Mouse (Mus musculus): ENCODE measurements at regions not wholly inside any gene's neighbourhood (a gene's known extent, or its start where the extent isn't known, plus 50 kb on each side); places are given as distances from the start of the nearest gene placed in this dataset.

GRCm38 (mm10) chr3:104712711-104713110, 68.1 kb upstream of the Ppm1j start:
- 74% methylated on average over 3 of the region's 3 CpGs for WGBS
- no peak for ATAC-seq (replicated peaks; ENCODE audit: low FRiP score)
- H3K9ac ChIP-seq = no peak overlapping the region

GRCm38 (mm10) chr3:104713836-104714631, 66.8 kb upstream of the Ppm1j start:
- no peak overlapping the region for H3K9ac ChIP-seq

More at GRCm38 (mm10) chr3:104712711-104713110, 68.1 kb upstream of the Ppm1j start:
- H3K9me3 ChIP-seq (replicated peaks) = no peaks in the 10 kb centered on the region
- no peak overlapping the region for H3K4me2 ChIP-seq
- no peaks in the 10 kb centered on the region for H3K27me3 ChIP-seq
- peaks cover 6% of the 10 kb centered on the region for H3K4me1 ChIP-seq
- H3K36me3 ChIP-seq = no peaks in the 10 kb centered on the region
- no peak overlapping the region for H3K27ac ChIP-seq
- H3K4me3 ChIP-seq (replicated peaks) = no peak overlapping the region

GRCm38 (mm10) chr3:104714679-104715326, 66.1 kb upstream of the Ppm1j start:
- Histone ChIP-seq H3K4me3 (replicated peaks) (peak overlapping the region; percentile 13), H3K4me1 (peaks cover 6% of the 10 kb centered on the region), H3K9me3 (replicated peaks) (no peaks in the 10 kb centered on the region), H3K36me3 (no peaks in the 10 kb centered on the region), H3K27me3 (no peaks in the 10 kb centered on the region), H3K27ac (no peak overlapping the region), H3K4me2 (peak overlapping the region; percentile 53), H3K9ac (no peak overlapping the region)
- WGBS = 48% methylated on average over 11 of the region's 11 CpGs
- ATAC-seq (replicated peaks; ENCODE audit: low FRiP score) = peak; percentile 36; the same call in 1 of the 2 replicates

More at GRCm38 (mm10) chr3:104713836-104714631, 66.8 kb upstream of the Ppm1j start:
- Histone ChIP-seq H3K27ac (no peak overlapping the region), H3K4me2 (peak overlapping the region; percentile 53), H3K9me3 (replicated peaks) (no peaks in the 10 kb centered on the region), H3K36me3 (no peaks in the 10 kb centered on the region), H3K27me3 (no peaks in the 10 kb centered on the region), H3K4me3 (replicated peaks) (peak overlapping the region; percentile 13), H3K4me1 (peaks cover 6% of the 10 kb centered on the region)
- ATAC-seq (replicated peaks; ENCODE audit: low FRiP score) = peak; percentile 88
- 24% methylated on average over 8 of the region's 8 CpGs for whole genome bisulfite sequencing
